Mouse (Mus musculus) brain, embryonic 14.5 days (tissue): Measurements from ENCODE around the gene Zfhx3. TPM values are rescaled to one million over a fixed set of nuclear protein-coding genes. Genes with fewer than 3 reads are reported as not detected.

ENCODE experiments used
- DNase-seq: peaks from one replicate; pipeline ENCODE4 v3.0.0-alpha.2; 2011; ENCODE audit warnings: low read depth
- CTCF ChIP-seq: fragments of 200-500 bp; IDR thresholded peaks from 2 replicates; pipeline ENCODE4 v1.5.1; 2012; ENCODE audit warnings: inconsistent platforms, mild to moderate bottlenecking, moderate library complexity, borderline replicate concordance; ENCODE audit not compliant: insufficient read depth, insufficient read length; ENCODE audit errors: extremely low read depth
- POLR2A ChIP-seq: fragments of 200-500 bp; IDR thresholded peaks from 2 replicates; pipeline ENCODE4 v1.6.1; 2012; ENCODE audit warnings: mild to moderate bottlenecking, inconsistent platforms, borderline replicate concordance; ENCODE audit not compliant: poor library complexity, insufficient read depth, insufficient read length, severe bottlenecking; ENCODE audit errors: extremely low read depth
- polyA plus RNA-seq: library from polyadenylated mRNA; depleted of rRNA; stranded (reverse); fragments of >200 nt; gene quantifications from 2 replicates; pipeline ENCODE4 v1.2.3, GENCODE M21; 2012

Zfhx3 gene
- polyA plus RNA-seq, 1 experiment: 31.3 TPM

- DNase-seq: peak; percentile 11
- TF ChIP-seq CTCF (no peak), POLR2A (no peak)
These were observed 678.9 kb downstream of the Zfhx3 start for GRCm38 (mm10) chr8:108621296-108621695.

- DNase-seq: no peak
- no peak for TF ChIP-seq POLR2A
These were observed 681.2 kb downstream of the Zfhx3 start for GRCm38 (mm10) chr8:108623660-108624059.

GRCm38 (mm10) chr8:108625571-108626120 is 683.2 kb downstream of the Zfhx3 start:
- DNase-seq: no peak
- TF ChIP-seq CTCF (no peak), POLR2A (no peak)

- DNase-seq: no peak
- TF ChIP-seq POLR2A: no peak
- TF ChIP-seq CTCF: no peak
These were observed 688.6 kb downstream of the Zfhx3 start for GRCm38 (mm10) chr8:108631069-108631468.

- TF ChIP-seq CTCF: no peak
- DNase-seq: peak; percentile 16
These were observed 691.8 kb downstream of the Zfhx3 start for GRCm38 (mm10) chr8:108634282-108634681.

- no peak for DNase-seq
- TF ChIP-seq CTCF (no peak), POLR2A (no peak)
These were observed 695.4 kb downstream of the Zfhx3 start for GRCm38 (mm10) chr8:108637887-108638286.

- TF ChIP-seq POLR2A: no peak
- TF ChIP-seq CTCF: no peak
These were observed 703.2 kb downstream of the Zfhx3 start for GRCm38 (mm10) chr8:108645660-108646059.

GRCm38 (mm10) chr8:108647556-108647955 is 705.1 kb downstream of the Zfhx3 start:
- DNase-seq: no peak
- no peak for TF ChIP-seq CTCF
- TF ChIP-seq POLR2A: no peak

More at GRCm38 (mm10) chr8:108645660-108646059, 703.2 kb downstream of the Zfhx3 start:
- no peak for DNase-seq

- TF ChIP-seq CTCF: no peak
- no peak for TF ChIP-seq POLR2A
- no peak for DNase-seq
These were observed 706.5 kb downstream of the Zfhx3 start for GRCm38 (mm10) chr8:108648993-108649392.

GRCm38 (mm10) chr8:108650837-108651236 is 708.4 kb downstream of the Zfhx3 start:
- no peak for TF ChIP-seq CTCF
- TF ChIP-seq POLR2A: no peak
- DNase-seq: no peak

GRCm38 (mm10) chr8:108661486-108662093 is 719.1 kb downstream of the Zfhx3 start:
- no peak for TF ChIP-seq CTCF
- TF ChIP-seq POLR2A: no peak
- DNase-seq: no peak

GRCm38 (mm10) chr8:108662766-108663165 is 720.3 kb downstream of the Zfhx3 start:
- no peak for DNase-seq
- TF ChIP-seq POLR2A (no peak), CTCF (no peak)
